Mouse (Mus musculus) forebrain, embryonic 16.5 days (tissue): ENCODE data around the gene Gm10490. TPM values are rescaled to one million over a fixed set of nuclear protein-coding genes. Genes with fewer than 3 reads are reported as not detected.
"Not testable (repeated sequence)": the region's sequence is repeated elsewhere in the genome, so short reads cannot be mapped to it uniquely, and the experiment has no call there.

Experiments used
- ATAC-seq: fragments of 200-750 bp; cut with Nextera tagmentation; 2 replicates; pipeline ENCODE4 v1.8.0; 2017; ENCODE audit warnings: mild to moderate bottlenecking, moderate library complexity
- H3K27ac ChIP-seq: fragments of 300-500 bp; sonication (generic); 2 replicates; pipeline ENCODE4 v1.5.1; 2014; ENCODE audit warnings: low read length, control low read depth
- H3K27me3 ChIP-seq: fragments of 300-500 bp; sonication (generic); replicated peaks from 2 replicates; pipeline ENCODE4 v1.6.1; 2014; ENCODE audit warnings: low read length; ENCODE audit not compliant: control insufficient read depth, insufficient read depth
- H3K36me3 ChIP-seq: fragments of 300-500 bp; sonication (generic); 2 replicates; pipeline ENCODE4 v1.6.1; 2014; ENCODE audit not compliant: control insufficient read depth, insufficient read depth
- H3K4me1 ChIP-seq: fragments of 300-500 bp; sonication (generic); replicated peaks from 2 replicates; pipeline ENCODE4 v1.6.1; 2014; ENCODE audit warnings: low read length; ENCODE audit not compliant: control insufficient read depth, insufficient read depth
- H3K4me2 ChIP-seq: fragments of 300-500 bp; sonication (generic); 2 replicates; pipeline ENCODE4 v1.6.1; 2014; ENCODE audit warnings: mild to moderate bottlenecking, low read length, control low read depth
- H3K4me3 ChIP-seq: fragments of 300-500 bp; sonication (generic); replicated peaks from 2 replicates; pipeline ENCODE4 v1.5.1; 2014; ENCODE audit warnings: mild to moderate bottlenecking, low read length, control low read depth
- H3K9ac ChIP-seq: fragments of 300-500 bp; sonication (generic); replicated peaks from 2 replicates; pipeline ENCODE4 v1.6.1; 2014; ENCODE audit warnings: low read depth, low read length, control low read depth
- H3K9me3 ChIP-seq: fragments of 300-500 bp; sonication (generic); 2 replicates; pipeline ENCODE4 v1.6.1; 2016; ENCODE audit warnings: low read length; ENCODE audit not compliant: control insufficient read depth
- WGBS: fragments of 180-500 bp; shearing (Covaris S2); extraction: QIAGEN DNeasy Blood & Tissue Kit; methylation state at CpG from one replicate; pipeline ENCODE4 v1.1.7; 2014; 5-methylcytosine and 5-hydroxymethylcytosine counted together
- polyA plus RNA-seq: library from polyadenylated mRNA; unstranded; fragments of >200 nt; fragmentation: Nextera tagmentation; extraction: Ambion mirVana; gene quantifications from 2 replicates; pipeline ENCODE4 v1.2.1, GENCODE M21; 2015

Gene Gm10490
- polyA plus RNA-seq, 1 experiment from 2014 or later = not detected

DNA sequence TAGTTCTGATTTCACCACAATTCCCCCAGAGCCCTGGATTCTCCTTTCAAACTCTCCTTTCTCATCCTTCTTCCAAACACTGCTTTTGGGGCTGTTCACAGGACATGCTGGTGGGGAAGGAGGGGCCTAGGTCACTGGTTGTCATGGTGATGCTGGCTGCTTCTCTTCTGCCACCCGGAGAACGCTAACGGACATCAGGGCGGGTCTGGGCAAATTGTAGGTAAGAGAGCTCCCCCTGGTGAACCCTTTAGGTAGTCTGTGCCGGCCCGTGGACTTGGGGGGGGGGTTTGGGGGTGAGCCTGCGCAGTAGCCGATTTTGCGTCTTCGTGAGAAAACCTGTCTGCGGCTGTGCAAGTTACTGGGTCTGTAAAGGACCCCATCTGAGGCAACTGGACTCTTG, 29.5 kb upstream of the Gm10490 start:
- 11% methylated on average over 11 of the region's 11 CpGs for WGBS
- no peaks in the 10 kb centered on the region for H3K9me3 ChIP-seq
- H3K27me3 ChIP-seq = no peaks in the 10 kb centered on the region
- peak overlapping the region; percentile 77 for H3K4me2 ChIP-seq
- no peak overlapping the region for H3K27ac ChIP-seq
- 0 out of 2 replicates have a peak overlapping the region, but pooled peaks have one; percentile 6 for H3K9ac ChIP-seq
- peaks cover 17% of the 10 kb centered on the region for H3K4me1 ChIP-seq
- H3K4me3 ChIP-seq = peak overlapping the region; percentile 51
- H3K36me3 ChIP-seq = no peaks in the 10 kb centered on the region
- ATAC-seq = peak; percentile 32

DNA sequence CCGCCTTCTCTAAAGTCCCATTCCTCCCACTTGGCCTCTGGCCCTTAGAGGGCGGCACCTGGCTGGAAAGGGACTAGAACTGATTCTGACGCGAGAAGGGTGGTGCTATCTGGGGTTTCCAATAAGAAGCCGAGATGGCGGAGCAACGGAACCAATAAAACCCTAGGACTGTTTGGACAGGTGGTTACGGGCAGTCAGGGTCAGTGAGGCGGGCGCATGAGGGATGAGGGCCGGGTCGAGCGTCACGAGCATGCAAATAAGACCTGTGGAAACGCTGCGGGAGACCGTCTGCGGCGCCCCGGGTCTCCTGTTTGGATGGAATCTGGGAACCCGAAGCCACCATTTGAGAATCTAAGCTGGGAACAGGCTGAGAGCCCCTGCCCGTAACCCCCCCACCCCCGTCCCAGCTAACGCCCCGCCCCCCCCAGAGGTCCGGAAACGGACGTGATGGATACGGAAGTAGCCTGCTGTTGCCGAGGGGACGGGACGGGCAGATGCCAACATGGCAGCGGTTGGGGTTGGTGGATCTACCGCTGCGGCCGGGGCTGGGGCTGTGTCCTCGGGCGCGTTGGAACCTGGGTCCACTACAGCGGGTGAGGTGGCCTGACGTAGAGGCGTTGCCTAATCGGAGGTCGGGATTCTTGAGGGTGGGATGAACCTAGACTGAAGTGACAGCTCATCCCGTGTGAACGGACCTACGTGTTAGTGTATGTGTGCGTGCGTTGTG, 25.3 kb upstream of the Gm10490 start, which contains the start of gene Slc35a2:
Gene Slc35a2, plus strand, starts transcription at position 188 of the 727 bp plus-strand sequence.
- Histone ChIP-seq H3K9me3 (no peaks in the 10 kb centered on the region), H3K9ac (peak within 1 kb of the TSS; percentile 39), H3K27me3 (no peaks in the 10 kb centered on the region), H3K4me3 (peak within 1 kb of the TSS; percentile 49), H3K4me2 (peak within 1 kb of the TSS; percentile 61), H3K27ac (peak within 1 kb of the TSS; percentile 78), H3K36me3 (no peaks in the 10 kb centered on the region), H3K4me1 (peaks cover 14% of the 10 kb centered on the region)
- peak; percentile 85 for ATAC-seq
- WGBS = 12% methylated on average over 40 of the region's 49 CpGs

- H3K27me3 ChIP-seq = no peaks in the 10 kb centered on the region
- H3K4me2 ChIP-seq = peak overlapping the region; percentile 54
- H3K27ac ChIP-seq = no peak overlapping the region
- no peaks in the 10 kb centered on the region for H3K9me3 ChIP-seq
- peaks cover 8% of the 10 kb centered on the region; the same call in 1 of the 2 replicates for H3K36me3 ChIP-seq
- peaks cover 12% of the 10 kb centered on the region for H3K4me1 ChIP-seq
- ATAC-seq = no peak
- peak overlapping the region; percentile 59 for H3K4me3 ChIP-seq
- peak overlapping the region; percentile 57 for H3K9ac ChIP-seq
- 28% methylated on average over 12 of the region's 13 CpGs for WGBS
Measured at GRCm38 (mm10) chrX:7898211-7898610, 11.1 kb upstream of the Gm10490 start.

DNA sequence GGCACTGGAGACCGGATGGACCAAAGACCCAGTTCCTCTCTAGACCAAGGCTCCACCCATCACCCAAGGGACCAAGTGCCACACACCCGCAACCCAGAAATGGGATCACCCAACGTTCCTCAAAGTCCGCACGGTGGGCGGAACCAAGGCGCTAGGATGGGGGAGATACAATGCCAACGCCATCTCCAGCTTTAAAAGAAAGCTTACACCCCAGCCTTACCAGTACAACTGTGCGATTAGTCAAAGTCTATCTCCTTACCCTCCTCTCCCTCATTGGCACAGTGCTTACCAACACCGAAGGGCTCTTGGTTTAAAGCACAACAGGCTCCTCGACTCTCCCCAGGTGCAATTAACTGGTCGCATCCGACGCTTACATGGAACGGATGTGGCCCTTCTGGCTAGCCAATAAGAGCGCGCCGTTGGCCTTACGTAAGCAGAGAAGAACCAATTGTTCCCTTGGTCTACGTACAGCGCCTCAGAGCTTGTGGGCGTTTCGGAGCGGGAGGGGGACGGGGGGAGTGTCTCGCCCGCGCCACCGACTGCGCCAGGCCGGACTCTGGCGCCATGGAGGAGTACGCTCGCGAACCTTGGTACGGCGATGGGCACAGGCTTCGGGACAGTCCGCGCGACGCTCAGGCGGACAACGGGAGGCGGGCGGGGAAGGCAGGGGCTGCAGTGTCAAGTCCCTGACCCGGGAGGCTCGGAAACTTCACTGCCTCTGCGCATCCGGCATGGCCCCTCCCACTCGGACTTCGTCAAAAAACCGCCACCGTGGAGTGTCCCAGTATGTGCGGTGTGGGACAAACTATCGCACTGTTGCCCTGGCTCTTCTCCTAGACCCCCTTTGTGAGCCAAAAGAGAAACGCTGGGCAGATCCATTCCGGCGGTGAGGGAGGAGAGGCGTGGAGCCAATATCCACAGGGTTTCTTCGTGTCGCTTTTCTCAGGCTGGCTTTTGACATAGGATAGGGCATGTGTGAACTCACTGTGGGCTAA, 10.2 kb upstream of the Gm10490 start, which contains the start of the genes Pqbp1 and Timm17b:
Gene Pqbp1, minus strand, starts transcription at position 390 of the 995 bp plus-strand sequence.
Gene Timm17b, plus strand, starts transcription at position 478 of the 995 bp plus-strand sequence.
- Histone ChIP-seq H3K9me3 (no peaks in the 10 kb centered on the region), H3K9ac (peak within 1 kb of the TSS; percentile 66), H3K4me2 (peak within 1 kb of the TSS; percentile 58), H3K4me3 (peak within 1 kb of the TSS; percentile 59), H3K27ac (peak within 1 kb of the TSS; percentile 80), H3K36me3 (peaks cover 8% of the 10 kb centered on the region; the same call in 1 of the 2 replicates), H3K27me3 (no peaks in the 10 kb centered on the region), H3K4me1 (peaks cover 12% of the 10 kb centered on the region)
- WGBS = 20% methylated on average over 62 of the region's 62 CpGs
- ATAC-seq = peak; percentile 99

DNA sequence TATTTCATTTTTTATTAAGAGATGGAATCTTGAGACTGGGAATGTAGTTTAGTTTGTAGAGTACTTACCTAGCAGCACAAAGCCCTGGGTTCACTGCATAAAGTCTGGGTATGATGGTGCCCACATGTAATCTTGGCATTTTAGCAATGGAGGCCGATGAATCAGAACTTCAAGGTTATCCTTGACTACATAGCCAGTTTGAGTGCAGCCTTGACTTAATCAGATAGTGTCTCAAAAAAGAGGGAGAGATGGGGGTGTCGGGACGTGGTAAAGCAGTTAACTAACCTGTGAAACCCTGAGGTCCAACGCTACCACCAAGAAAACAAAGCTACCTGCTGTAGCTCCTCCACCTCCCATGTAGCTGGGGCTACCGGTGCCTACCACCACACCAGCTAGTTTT, 4.9 kb upstream of the Gm10490 start:
- 0 out of 2 replicates have a peak, but pooled peaks cover 3% of the 10 kb centered on the region for H3K4me1 ChIP-seq
- H3K9ac ChIP-seq = no peak overlapping the region
- H3K4me3 ChIP-seq = no peak overlapping the region
- no peak overlapping the region for H3K27ac ChIP-seq
- H3K9me3 ChIP-seq = no peaks in the 10 kb centered on the region
- H3K4me2 ChIP-seq = no peak overlapping the region
- H3K27me3 ChIP-seq = no peaks in the 10 kb centered on the region
- ATAC-seq = no peak
- no peaks in the 10 kb centered on the region for H3K36me3 ChIP-seq
- 93% methylated on average over 5 of the region's 5 CpGs for WGBS

GRCm38 (mm10) chrX:7907735-7908134, 1.6 kb upstream of the Gm10490 start, which contains the start of gene Gm10491:
Gene Gm10491, minus strand, starts transcription at chrX:7907835.
- ATAC-seq = no peak
- Histone ChIP-seq H3K9me3 (no peaks in the 10 kb centered on the region), H3K36me3 (no peaks in the 10 kb centered on the region), H3K27me3 (no peaks in the 10 kb centered on the region), H3K4me3 (no peak within 1 kb of the TSS), H3K4me2 (no peak within 1 kb of the TSS), H3K4me1 (no peaks in the 10 kb centered on the region), H3K27ac (no peak within 1 kb of the TSS), H3K9ac (no peak within 1 kb of the TSS)
- 90% methylated on average over 4 of the region's 5 CpGs for WGBS

- Histone ChIP-seq H3K4me2 (no peak overlapping the region), H3K27ac (no peak overlapping the region), H3K27me3 (no peaks in the 10 kb centered on the region), H3K4me1 (no peaks in the 10 kb centered on the region), H3K4me3 (no peak overlapping the region), H3K9ac (no peak overlapping the region), H3K36me3 (no peaks in the 10 kb centered on the region), H3K9me3 (no peaks in the 10 kb centered on the region)
- ATAC-seq = no peak
- WGBS = 46% methylated on average over 6 of the region's 6 CpGs
Measured at GRCm38 (mm10) chrX:7910473-7910872, 1.1 kb downstream of the Gm10490 start.

- WGBS = 26% methylated on average over 3 of the region's 3 CpGs
- H3K4me2 ChIP-seq, H3K27me3 ChIP-seq, H3K4me3 ChIP-seq, H3K27ac ChIP-seq, H3K36me3 ChIP-seq, ATAC-seq, H3K9ac ChIP-seq, H3K4me1 ChIP-seq, H3K9me3 ChIP-seq: not testable (repeated sequence)
Measured at GRCm38 (mm10) chrX:7915669-7916068, 6.3 kb downstream of the Gm10490 start.

- not testable (repeated sequence) for H3K4me1 ChIP-seq, H3K4me3 ChIP-seq, H3K9ac ChIP-seq, H3K27me3 ChIP-seq, H3K9me3 ChIP-seq, ATAC-seq, H3K4me2 ChIP-seq, H3K36me3 ChIP-seq, H3K27ac ChIP-seq
- 76% methylated on average over 6 of the region's 6 CpGs for WGBS
Measured at GRCm38 (mm10) chrX:7917960-7918359, 8.6 kb downstream of the Gm10490 start.
